Comparison of ENCODE assay signal across 7 mouse cellular contexts in the genomic region with DNA sequence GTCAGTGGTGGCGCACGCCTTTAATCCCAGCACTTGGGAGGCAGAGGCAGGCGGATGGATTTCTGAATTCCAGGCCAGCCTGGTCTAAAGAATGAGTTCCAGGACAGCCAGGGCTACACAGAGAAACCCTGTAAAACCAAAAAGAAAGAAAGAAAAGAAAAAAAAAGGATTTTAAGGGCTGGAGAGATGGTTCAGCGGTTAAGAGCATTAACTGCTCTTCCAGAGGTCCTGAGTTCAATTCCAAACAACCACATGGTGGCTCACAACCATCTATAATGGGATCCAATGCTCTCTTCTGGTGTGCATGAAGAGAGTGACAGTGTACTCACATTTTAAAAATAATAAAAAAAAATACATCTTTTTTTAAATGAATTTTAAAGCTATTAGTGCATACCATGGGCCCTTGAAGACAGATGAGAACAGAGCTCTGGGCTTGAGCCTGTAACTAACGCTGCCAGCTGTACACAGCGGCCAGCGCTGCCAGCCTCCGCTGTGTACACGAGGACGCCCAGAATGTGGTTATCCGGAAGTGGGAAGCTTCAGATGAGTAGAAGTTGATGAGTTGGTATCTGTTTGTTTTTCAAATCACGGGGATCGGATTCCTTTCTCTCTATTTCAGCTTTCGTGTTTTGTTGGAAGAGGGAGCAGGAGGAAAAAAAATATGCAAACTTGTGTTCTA. TPM values are rescaled to one million over a fixed set of nuclear protein-coding genes. Genes with fewer than 3 reads are reported as not detected.
DNase-seq lines count a peak whose midpoint lies in the region; ATAC-seq and TF ChIP-seq lines count a peak whose summit lies in the region.

No protein-coding gene starts in this region.

- H3K9me3 ChIP-seq in lung, embryonic 14.5 days (ENCODE audit: low read depth, low read length): no peaks in the 10 kb centered on the region
- H3K9me3 ChIP-seq in embryonic facial prominence, embryonic 12.5 days: no peaks in the 10 kb centered on the region
- H3K9me3 ChIP-seq in intestine, postnatal 0 days (ENCODE audit: control insufficient read depth): no peaks in the 10 kb centered on the region

- no peak for TF ChIP-seq POLR2A in olfactory bulb, adult 2 months (IDR thresholded peaks at IDR 0.05; ENCODE audit: insufficient read depth, low read depth, low read length)

- DNase-seq in lung, embryonic 14.5 days: peak; percentile 5
- no peak for DNase-seq in lung, adult 18-20 months
- no peak for DNase-seq in thymus, postnatal 25 days
- no peak for DNase-seq in layer of hippocampus, adult 8-10 months (ENCODE audit: low spot score in 2 of 2)

- H3K9ac ChIP-seq in lung, embryonic 14.5 days: peak overlapping the region; percentile 97
- H3K9ac ChIP-seq in embryonic facial prominence, embryonic 12.5 days: peak overlapping the region; percentile 85
- peak overlapping the region; percentile 94; the same call in 1 of the 2 replicates for H3K9ac ChIP-seq in intestine, postnatal 0 days (ENCODE audit: low read depth, low read length)

- ATAC-seq in lung, embryonic 14.5 days (ENCODE audit: insufficient read depth): no peak
- ATAC-seq in embryonic facial prominence, embryonic 12.5 days (ENCODE audit: insufficient number of reproducible peaks, insufficient read depth, low FRiP score, low TSS enrichment): no peak
- no peak for ATAC-seq in intestine, postnatal 0 days

- no peak for TF ChIP-seq CTCF in lung, embryonic 14.5 days (IDR thresholded peaks at IDR 0.05; ENCODE audit: low read depth)
- no peak for TF ChIP-seq CTCF in intestine, postnatal 0 days (IDR thresholded peaks at IDR 0.05; ENCODE audit: low read depth)
- TF ChIP-seq CTCF in olfactory bulb, adult 2 months (IDR thresholded peaks at IDR 0.05; ENCODE audit: insufficient read depth, low read depth, low read length): no peak

- peak overlapping the region; percentile 78 for H3K4me3 ChIP-seq in lung, embryonic 14.5 days (ENCODE audit: low read depth, low read length)
- H3K4me3 ChIP-seq in embryonic facial prominence, embryonic 12.5 days: peak overlapping the region; percentile 85
- H3K4me3 ChIP-seq in intestine, postnatal 0 days (ENCODE audit: low read depth, low read length): peak overlapping the region; percentile 76
- H3K4me3 ChIP-seq in olfactory bulb, adult 2 months (ENCODE audit: insufficient read depth, low read depth, low read length): peak overlapping the region; percentile 90

- 53% methylated on average over 14 of the region's 14 CpGs for WGBS in lung, embryonic 14.5 days
- 60% methylated on average over 14 of the region's 14 CpGs for WGBS in embryonic facial prominence, embryonic 12.5 days
- WGBS in intestine, postnatal 0 days: 51% methylated on average over 14 of the region's 14 CpGs
- 49% methylated on average over 14 of the region's 14 CpGs for WGBS in olfactory bulb, adult 2 months

- peaks cover 7% of the 10 kb centered on the region; the same call in 1 of the 2 replicates for H3K4me1 ChIP-seq in lung, embryonic 14.5 days (ENCODE audit: insufficient read depth)
- H3K4me1 ChIP-seq in embryonic facial prominence, embryonic 12.5 days: peaks cover 18% of the 10 kb centered on the region
- H3K4me1 ChIP-seq in intestine, postnatal 0 days (replicated peaks; ENCODE audit: control insufficient read depth, insufficient read depth, low read length): 0 out of 2 replicates have a peak, but pooled peaks cover 6% of the 10 kb centered on the region
- peaks cover 29% of the 10 kb centered on the region for H3K4me1 ChIP-seq in olfactory bulb, adult 2 months (ENCODE audit: control insufficient read depth, insufficient read depth, low read length)

- peak overlapping the region; percentile 99 for H3K27ac ChIP-seq in lung, embryonic 14.5 days (ENCODE audit: low read depth)
- peak overlapping the region; percentile 97 for H3K27ac ChIP-seq in embryonic facial prominence, embryonic 12.5 days
- H3K27ac ChIP-seq in intestine, postnatal 0 days (ENCODE audit: low read depth, low read length): peak overlapping the region; percentile 93; the same call in 1 of the 2 replicates
- peak overlapping the region; percentile 100 for H3K27ac ChIP-seq in olfactory bulb, adult 2 months (ENCODE audit: insufficient read depth, low read depth, low read length)

- peak overlapping the region; percentile 91 for H3K4me2 ChIP-seq in lung, embryonic 14.5 days
- H3K4me2 ChIP-seq in embryonic facial prominence, embryonic 12.5 days (replicated peaks): peak overlapping the region; percentile 86
- peak overlapping the region; percentile 80 for H3K4me2 ChIP-seq in intestine, postnatal 0 days (replicated peaks; ENCODE audit: low read depth)

- H3K36me3 ChIP-seq in lung, embryonic 14.5 days (ENCODE audit: insufficient read depth): peaks cover 21% of the 10 kb centered on the region
- peaks cover 18% of the 10 kb centered on the region for H3K36me3 ChIP-seq in embryonic facial prominence, embryonic 12.5 days
- peaks cover 22% of the 10 kb centered on the region for H3K36me3 ChIP-seq in intestine, postnatal 0 days (ENCODE audit: control insufficient read depth, insufficient read depth)

- no peaks in the 10 kb centered on the region for H3K27me3 ChIP-seq in lung, embryonic 14.5 days (ENCODE audit: insufficient read depth, low read length)
- no peaks in the 10 kb centered on the region for H3K27me3 ChIP-seq in embryonic facial prominence, embryonic 12.5 days
- no peaks in the 10 kb centered on the region for H3K27me3 ChIP-seq in intestine, postnatal 0 days (replicated peaks; ENCODE audit: control insufficient read depth, insufficient read depth, low read length)

RNA-seq across cellular contexts. Expression of a gene that starts 0.8 kb away (rescaled TPM):
- 26.1 and 26.2 TPM in 2 replicates for polyA plus RNA-seq in lung, embryonic 14.5 days (2014; fragmentation: Nextera tagmentation; extraction: Ambion mirVana)
- 37.0 and 39.2 TPM in 2 replicates for polyA plus RNA-seq in embryonic facial prominence, embryonic 12.5 days (2016; fragmentation: Nextera tagmentation; extraction: Ambion mirVana)
- polyA plus RNA-seq in intestine, postnatal 0 days (2015; fragmentation: Nextera tagmentation; extraction: Ambion mirVana): 36.8 and 38.1 TPM in 2 replicates
- polyA plus RNA-seq in olfactory bulb, adult 2 months (2012; ENCODE audit: insufficient read depth, insufficient read length, low replicate concordance, missing spikeins): not detected in 2 replicates
- total RNA-seq in layer of hippocampus, adult 8-10 months (2022): 10 to 100 TPM; 46.7 to 47.9 (median 47.2) TPM

RNA-seq across cellular contexts. Expression of a gene that starts 23.2 kb away (rescaled TPM):
- 1.8 and 2.3 TPM in 2 replicates for polyA plus RNA-seq in lung, embryonic 14.5 days (2014; fragmentation: Nextera tagmentation; extraction: Ambion mirVana)
- polyA plus RNA-seq in embryonic facial prominence, embryonic 12.5 days (2016; fragmentation: Nextera tagmentation; extraction: Ambion mirVana): 3.2 and 4.0 TPM in 2 replicates
- polyA plus RNA-seq in intestine, postnatal 0 days (2015; fragmentation: Nextera tagmentation; extraction: Ambion mirVana): 0.67 and 0.89 TPM in 2 replicates
- polyA plus RNA-seq in olfactory bulb, adult 2 months (2012; ENCODE audit: insufficient read depth, insufficient read length, low replicate concordance, missing spikeins): not detected in 2 replicates
- 1 to 10 TPM in 1 of 4 experiments, under 1 TPM in 2, not detected in 1; 0.49 to 1.5 (median 0.85) TPM for total RNA-seq in layer of hippocampus, adult 8-10 months (2022)

RNA-seq across cellular contexts. Expression of a gene that starts 28.6 kb away (rescaled TPM):
- polyA plus RNA-seq in lung, embryonic 14.5 days (2014; fragmentation: Nextera tagmentation; extraction: Ambion mirVana): 35.2 and 35.4 TPM in 2 replicates
- 42.9 and 43.0 TPM in 2 replicates for polyA plus RNA-seq in embryonic facial prominence, embryonic 12.5 days (2016; fragmentation: Nextera tagmentation; extraction: Ambion mirVana)
- polyA plus RNA-seq in intestine, postnatal 0 days (2015; fragmentation: Nextera tagmentation; extraction: Ambion mirVana): 19.8 and 21.0 TPM in 2 replicates
- not detected in 2 replicates for polyA plus RNA-seq in olfactory bulb, adult 2 months (2012; ENCODE audit: insufficient read depth, insufficient read length, low replicate concordance, missing spikeins)
- total RNA-seq in layer of hippocampus, adult 8-10 months (2022): 10 to 100 TPM; 44.6 to 62.9 (median 51.3) TPM

RNA-seq across cellular contexts. Expression of a gene that starts 29.0 kb away (rescaled TPM):
- polyA plus RNA-seq in lung, embryonic 14.5 days (2014; fragmentation: Nextera tagmentation; extraction: Ambion mirVana): 224 and 228 TPM in 2 replicates
- polyA plus RNA-seq in embryonic facial prominence, embryonic 12.5 days (2016; fragmentation: Nextera tagmentation; extraction: Ambion mirVana): 200 and 218 TPM in 2 replicates
- 84.4 and 85.6 TPM in 2 replicates for polyA plus RNA-seq in intestine, postnatal 0 days (2015; fragmentation: Nextera tagmentation; extraction: Ambion mirVana)
- polyA plus RNA-seq in olfactory bulb, adult 2 months (2012; ENCODE audit: insufficient read depth, insufficient read length, low replicate concordance, missing spikeins): not detected in 2 replicates
- total RNA-seq in layer of hippocampus, adult 8-10 months (2022): 10 to 100 TPM; 71.8 to 82.2 (median 78.1) TPM

Comparison
In these comparisons a context has a peak if more than half of its experiments do, and no peak if none do; other contexts are left out.
1. RNA of a gene that starts 0.8 kb away (polyA plus RNA-seq): 37.0 to 39.2 TPM in embryonic facial prominence, embryonic 12.5 days, 36.8 to 38.1 TPM in intestine, postnatal 0 days and 26.1 to 26.2 TPM in lung, embryonic 14.5 days; not detected in olfactory bulb, adult 2 months; every median in the first group is over 10 times any median in the second.
2. RNA of a gene that starts 28.6 kb away (polyA plus RNA-seq): 42.9 to 43.0 TPM in embryonic facial prominence, embryonic 12.5 days, 35.2 to 35.4 TPM in lung, embryonic 14.5 days and 19.8 to 21.0 TPM in intestine, postnatal 0 days; not detected in olfactory bulb, adult 2 months; every median in the first group is over 10 times any median in the second.
3. Peak in every context shown above with its lines, with median percentiles within 50 percentile points of each other: H3K27ac ChIP-seq, H3K4me2 ChIP-seq, H3K4me3 ChIP-seq and H3K9ac ChIP-seq.